8 mouse cellular contexts compared by ENCODE assay signal in the genomic region with DNA sequence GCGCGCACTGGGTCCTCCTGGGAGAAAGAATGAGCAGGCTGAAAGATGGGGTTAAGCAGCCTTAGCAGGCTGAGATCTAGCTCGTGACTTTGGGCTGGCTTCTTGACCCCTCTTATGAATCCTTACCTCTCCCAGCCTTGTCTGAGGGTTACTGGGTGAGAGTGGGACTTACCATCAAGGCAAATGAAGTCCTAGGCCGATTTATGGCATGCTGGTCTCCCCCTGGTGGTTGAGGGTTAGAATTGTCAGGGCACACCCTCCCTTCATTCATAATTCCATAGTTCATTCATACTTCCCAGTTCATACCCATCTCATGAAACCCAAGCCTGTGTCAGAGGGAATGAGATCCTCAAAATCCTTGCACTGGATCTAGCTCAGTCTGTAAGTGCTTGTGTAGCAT. TPM values are rescaled to one million over a fixed set of nuclear protein-coding genes. Genes with fewer than 3 reads are reported as not detected.
DNase-seq lines count a peak whose midpoint lies in the region; ATAC-seq and TF ChIP-seq lines count a peak whose summit lies in the region.

No protein-coding gene starts in this region.

- no peaks in the 10 kb centered on the region for H3K36me3 ChIP-seq in forebrain, embryonic 14.5 days (ENCODE audit: control insufficient read depth, insufficient read depth, low read length)
- H3K36me3 ChIP-seq in forebrain, embryonic 16.5 days (ENCODE audit: control insufficient read depth, insufficient read depth), result no peaks in the 10 kb centered on the region
- H3K36me3 ChIP-seq in liver, embryonic 14.5 days (replicated peaks; ENCODE audit: control insufficient read depth, insufficient read depth, low read depth), result no peaks in the 10 kb centered on the region

- WGBS in forebrain, embryonic 14.5 days, result 57% methylated on average over 4 of the region's 4 CpGs
- 50% methylated on average over 4 of the region's 4 CpGs for WGBS in forebrain, embryonic 16.5 days
- 48% methylated on average over 4 of the region's 4 CpGs for WGBS in liver, embryonic 14.5 days (ENCODE audit: insufficient replicate concordance)

- peak; percentile 97 for TF ChIP-seq CTCF in liver, embryonic 14.5 days (IDR thresholded peaks at IDR 0.05; ENCODE audit: low read depth)

- H3K9me3 ChIP-seq in forebrain, embryonic 14.5 days (replicated peaks; ENCODE audit: control insufficient read depth, low read length), result no peaks in the 10 kb centered on the region
- H3K9me3 ChIP-seq in forebrain, embryonic 16.5 days (ENCODE audit: control insufficient read depth, low read length), result no peaks in the 10 kb centered on the region
- no peaks in the 10 kb centered on the region for H3K9me3 ChIP-seq in liver, embryonic 14.5 days (ENCODE audit: control insufficient read depth, low read length)

- peak; percentile 79 for DNase-seq in forebrain, embryonic 14.5 days (ENCODE audit: low spot score)
- DNase-seq in left cerebral cortex, postnatal 4 days, result peak; percentile 61
- no peak for DNase-seq in left cerebral cortex, adult 11 months (ENCODE audit: low spot score)
- DNase-seq in MN1 (ENCODE audit: low spot score), result peak; percentile 63
- DNase-seq in embryo, embryonic 11 days, result peak; percentile 72
- DNase-seq in liver, embryonic 14.5 days (ENCODE audit: low read depth in 3 of 3, low spot score in 3 of 3), result peak; percentile 62 to 71 (median 63)
- peak; percentile 80 to 88 for DNase-seq in spleen, postnatal 4 days (ENCODE audit: low spot score in 2 of 2)

- ATAC-seq in forebrain, embryonic 14.5 days, result no peak
- no peak for ATAC-seq in forebrain, embryonic 16.5 days
- ATAC-seq in liver, embryonic 14.5 days (ENCODE audit: insufficient read depth), result peak; percentile 28

- no peaks in the 10 kb centered on the region for H3K4me1 ChIP-seq in forebrain, embryonic 14.5 days (ENCODE audit: control insufficient read depth, insufficient read depth, low read length)
- no peaks in the 10 kb centered on the region; the same call in 1 of the 2 replicates for H3K4me1 ChIP-seq in forebrain, embryonic 16.5 days (replicated peaks; ENCODE audit: control insufficient read depth, insufficient read depth, low read length)
- peaks cover 61 to 72% of the 10 kb centered on the region in 2 experiments for H3K4me1 ChIP-seq in liver, embryonic 14.5 days (replicated peaks; ENCODE audit: control insufficient read depth in 2 of 2, insufficient read depth in 2 of 2, low read length in 1 of 2)

- no peak overlapping the region for H3K9ac ChIP-seq in forebrain, embryonic 14.5 days (ENCODE audit: low read length)
- no peak overlapping the region for H3K9ac ChIP-seq in forebrain, embryonic 16.5 days (replicated peaks; ENCODE audit: low read depth, low read length)
- peak overlapping the region; percentile 76 for H3K9ac ChIP-seq in liver, embryonic 14.5 days (replicated peaks)

- TF ChIP-seq EP300 in liver, embryonic 14.5 days (IDR thresholded peaks at IDR 0.05; ENCODE audit: low read depth), result no peak

- intact Hi-C loops in left cerebral cortex, postnatal 4 days (cut with DNase I), result loop anchor here (2.0 to 5.0 kb wide), 2 partner anchors 182 to 269 kb away; no protein-coding TSS in a partner anchor

- no peak overlapping the region for H3K4me2 ChIP-seq in forebrain, embryonic 14.5 days (ENCODE audit: low read length)
- no peak overlapping the region for H3K4me2 ChIP-seq in forebrain, embryonic 16.5 days (ENCODE audit: low read length)
- peak overlapping the region; percentile 77 for H3K4me2 ChIP-seq in liver, embryonic 14.5 days (ENCODE audit: low read depth)

- H3K27me3 ChIP-seq in forebrain, embryonic 14.5 days (replicated peaks; ENCODE audit: control insufficient read depth, insufficient read depth, low read length), result 0 out of 2 replicates have a peak, but pooled peaks cover 4% of the 10 kb centered on the region
- no peaks in the 10 kb centered on the region for H3K27me3 ChIP-seq in forebrain, embryonic 16.5 days (replicated peaks; ENCODE audit: control insufficient read depth, insufficient read depth, low read length)
- H3K27me3 ChIP-seq in liver, embryonic 14.5 days (ENCODE audit: control insufficient read depth, insufficient read depth, low read length), result no peaks in the 10 kb centered on the region

- H3K27ac ChIP-seq in forebrain, embryonic 14.5 days (ENCODE audit: low read depth, low read length), result no peak overlapping the region
- H3K27ac ChIP-seq in forebrain, embryonic 16.5 days (ENCODE audit: low read length), result no peak overlapping the region
- peak overlapping the region; percentile 98 for H3K27ac ChIP-seq in liver, embryonic 14.5 days

- H3K4me3 ChIP-seq in forebrain, embryonic 14.5 days (ENCODE audit: low read depth, low read length), result no peak overlapping the region
- no peak overlapping the region for H3K4me3 ChIP-seq in forebrain, embryonic 16.5 days (replicated peaks; ENCODE audit: low read length)
- peak overlapping the region in 1 of 2 experiments; percentile 30; a peak in 1 of 4 replicates for H3K4me3 ChIP-seq in liver, embryonic 14.5 days (ENCODE audit: insufficient read depth in 1 of 2, low read depth in 2 of 2, low read length in 2 of 2)

RNA-seq across cellular contexts. Expression of a gene that starts 3.8 kb away (rescaled TPM):
- polyA plus RNA-seq in forebrain, embryonic 14.5 days (2014; fragmentation: Nextera tagmentation; extraction: Ambion mirVana), result not detected in 2 replicates
- not detected in 2 replicates for polyA plus RNA-seq in forebrain, embryonic 16.5 days (2015; fragmentation: Nextera tagmentation; extraction: Ambion mirVana)
- not detected for total RNA-seq in left cerebral cortex, postnatal 4 days (2021)
- polyA plus RNA-seq in liver, embryonic 14.5 days (2012; rRNA removed), result 0.07 TPM in 1 of 2 replicates, not detected in the other
- not detected in 2 replicates for polyA plus RNA-seq in liver, embryonic 14.5 days (2014; fragmentation: Nextera tagmentation; extraction: Ambion mirVana)

RNA-seq across cellular contexts. Expression of a gene that starts 4.8 kb away (rescaled TPM):
- polyA plus RNA-seq in forebrain, embryonic 14.5 days (2014; fragmentation: Nextera tagmentation; extraction: Ambion mirVana), result 84.0 and 95.0 TPM in 2 replicates
- polyA plus RNA-seq in forebrain, embryonic 16.5 days (2015; fragmentation: Nextera tagmentation; extraction: Ambion mirVana), result 181 and 200 TPM in 2 replicates
- 10 to 100 TPM; 54.3 to 60.3 TPM for total RNA-seq in left cerebral cortex, postnatal 4 days (2021)
- polyA plus RNA-seq in liver, embryonic 14.5 days (2012; rRNA removed), result 31.2 and 38.7 TPM in 2 replicates
- polyA plus RNA-seq in liver, embryonic 14.5 days (2014; fragmentation: Nextera tagmentation; extraction: Ambion mirVana), result 30.8 and 31.3 TPM in 2 replicates

RNA-seq across cellular contexts. Expression of a gene that starts 39.3 kb away (rescaled TPM):
- 14.8 TPM in 2 replicates for polyA plus RNA-seq in forebrain, embryonic 14.5 days (2014; fragmentation: Nextera tagmentation; extraction: Ambion mirVana)
- 26.8 and 27.8 TPM in 2 replicates for polyA plus RNA-seq in forebrain, embryonic 16.5 days (2015; fragmentation: Nextera tagmentation; extraction: Ambion mirVana)
- total RNA-seq in left cerebral cortex, postnatal 4 days (2021), result 10 to 100 TPM; 14.3 TPM
- 6.2 and 7.9 TPM in 2 replicates for polyA plus RNA-seq in liver, embryonic 14.5 days (2012; rRNA removed)
- polyA plus RNA-seq in liver, embryonic 14.5 days (2014; fragmentation: Nextera tagmentation; extraction: Ambion mirVana), result 6.3 and 6.5 TPM in 2 replicates

RNA-seq across cellular contexts. Expression of a gene that starts 39.3 kb away (rescaled TPM):
- 34.7 and 36.3 TPM in 2 replicates for polyA plus RNA-seq in forebrain, embryonic 14.5 days (2014; fragmentation: Nextera tagmentation; extraction: Ambion mirVana)
- polyA plus RNA-seq in forebrain, embryonic 16.5 days (2015; fragmentation: Nextera tagmentation; extraction: Ambion mirVana), result 48.1 and 53.4 TPM in 2 replicates
- total RNA-seq in left cerebral cortex, postnatal 4 days (2021), result 10 to 100 TPM; 41.4 to 42.9 TPM
- 22.1 and 23.0 TPM in 2 replicates for polyA plus RNA-seq in liver, embryonic 14.5 days (2012; rRNA removed)
- polyA plus RNA-seq in liver, embryonic 14.5 days (2014; fragmentation: Nextera tagmentation; extraction: Ambion mirVana), result 25.4 and 25.5 TPM in 2 replicates
